Mouse (Mus musculus) E14TG2a.4 (cell line): ENCODE results near the gene Akr7a5.

ENCODE experiments used
- H3K27me3 ChIP-seq: 2 replicates; pipeline ENCODE4 v1.6.1; 2014; ENCODE audit warnings: low read length, control low read depth; ENCODE audit not compliant: insufficient read depth
- H3K36me3 ChIP-seq: 2 replicates; pipeline ENCODE4 v1.6.1; 2014; ENCODE audit warnings: low read length, control low read depth; ENCODE audit not compliant: insufficient read depth
- H3K4me1 ChIP-seq: replicated peaks from 2 replicates; pipeline ENCODE4 v1.6.1; 2014; ENCODE audit warnings: low read depth, low read length, control low read depth
- H3K4me3 ChIP-seq: replicated peaks from 2 replicates; pipeline ENCODE4 v1.5.1; 2014; ENCODE audit warnings: mild to moderate bottlenecking, low read length
- H3K9me3 ChIP-seq: 2 replicates; pipeline ENCODE4 v1.6.1; 2014; ENCODE audit warnings: low read length, control low read depth
- CTCF ChIP-seq: conservative IDR thresholded peaks from 2 replicates; pipeline ENCODE4 v1.5.1; 2014; ENCODE audit warnings: low read length
- NANOG ChIP-seq: IDR thresholded peaks from 2 replicates; pipeline ENCODE4 v1.6.1; 2014; ENCODE audit warnings: borderline replicate concordance, low read length, mixed read lengths
- POU5F1 ChIP-seq: IDR thresholded peaks from 2 replicates; pipeline ENCODE4 v1.6.1; 2014; ENCODE audit warnings: low read length, borderline replicate concordance

Akr7a5 gene

GRCm38 (mm10) chr4:139305521-139305920 lies 5.0 kb upstream of the Akr7a5 start:
- peaks cover 59% of the 10 kb centered on the region for H3K4me1 ChIP-seq
- TF ChIP-seq NANOG, result no peak
- TF ChIP-seq POU5F1, result no peak
- TF ChIP-seq CTCF, result no peak
- no peaks in the 10 kb centered on the region for H3K9me3 ChIP-seq
- no peak overlapping the region for H3K4me3 ChIP-seq
- H3K27me3 ChIP-seq, result peaks cover 9% of the 10 kb centered on the region
- peaks cover 42% of the 10 kb centered on the region for H3K36me3 ChIP-seq

- Histone ChIP-seq H3K4me1 (peaks cover 48% of the 10 kb centered on the region), H3K36me3 (peaks cover 27% of the 10 kb centered on the region), H3K27me3 (peaks cover 24% of the 10 kb centered on the region), H3K9me3 (no peaks in the 10 kb centered on the region), H3K4me3 (no peak overlapping the region)
- no peak for TF ChIP-seq CTCF
- no peak for TF ChIP-seq POU5F1
- TF ChIP-seq NANOG, result no peak
Measured at GRCm38 (mm10) chr4:139307916-139308315, 2.6 kb upstream of the Akr7a5 start.

- TF ChIP-seq POU5F1, result no peak
- TF ChIP-seq NANOG, result no peak
- no peak; the same call in 1 of the 2 replicates for TF ChIP-seq CTCF
- peaks cover 24% of the 10 kb centered on the region for H3K27me3 ChIP-seq
- no peaks in the 10 kb centered on the region for H3K9me3 ChIP-seq
- peak overlapping the region; percentile 99 for H3K4me3 ChIP-seq
- H3K36me3 ChIP-seq, result peaks cover 36% of the 10 kb centered on the region
- H3K4me1 ChIP-seq, result peaks cover 42% of the 10 kb centered on the region
Measured at GRCm38 (mm10) chr4:139309651-139310050, 893 bp upstream of the Akr7a5 start.

- Histone ChIP-seq H3K4me3 (peak overlapping the region; percentile 99), H3K9me3 (no peaks in the 10 kb centered on the region), H3K36me3 (peaks cover 39% of the 10 kb centered on the region), H3K27me3 (peaks cover 24% of the 10 kb centered on the region), H3K4me1 (peaks cover 36% of the 10 kb centered on the region)
- TF ChIP-seq NANOG (no peak), CTCF (no peak), POU5F1 (no peak)
Measured at GRCm38 (mm10) chr4:139310899-139311701, 556 bp downstream of the Akr7a5 start.

- Histone ChIP-seq H3K9me3 (no peaks in the 10 kb centered on the region), H3K36me3 (peaks cover 36% of the 10 kb centered on the region), H3K4me3 (peak overlapping the region; percentile 99), H3K27me3 (peaks cover 24% of the 10 kb centered on the region), H3K4me1 (peaks cover 33% of the 10 kb centered on the region)
- TF ChIP-seq POU5F1 (no peak), CTCF (no peak), NANOG (no peak)
Measured at GRCm38 (mm10) chr4:139311707-139312106, 1.2 kb downstream of the Akr7a5 start.

GRCm38 (mm10) chr4:139312632-139313031 lies 2.1 kb downstream of the Akr7a5 start:
- no peaks in the 10 kb centered on the region for H3K9me3 ChIP-seq
- H3K4me3 ChIP-seq, result no peak overlapping the region; the same call in 1 of the 2 replicates
- H3K27me3 ChIP-seq, result peaks cover 24% of the 10 kb centered on the region
- TF ChIP-seq CTCF, result peak; percentile 54
- no peak for TF ChIP-seq POU5F1
- H3K36me3 ChIP-seq, result peaks cover 40% of the 10 kb centered on the region
- H3K4me1 ChIP-seq, result peaks cover 43% of the 10 kb centered on the region

GRCm38 (mm10) chr4:139318449-139318848 lies 7.9 kb downstream of the Akr7a5 start:
- Histone ChIP-seq H3K27me3 (no peaks in the 10 kb centered on the region), H3K9me3 (no peaks in the 10 kb centered on the region), H3K4me1 (peaks cover 20% of the 10 kb centered on the region), H3K36me3 (peaks cover 55% of the 10 kb centered on the region), H3K4me3 (no peak overlapping the region)
- TF ChIP-seq POU5F1 (no peak), NANOG (no peak)

GRCm38 (mm10) chr4:139319740-139320139 lies 9.2 kb downstream of the Akr7a5 start:
- H3K4me3 ChIP-seq, result no peak overlapping the region
- peaks cover 45% of the 10 kb centered on the region for H3K36me3 ChIP-seq
- no peaks in the 10 kb centered on the region for H3K9me3 ChIP-seq
- peaks cover 20% of the 10 kb centered on the region for H3K4me1 ChIP-seq
- no peaks in the 10 kb centered on the region for H3K27me3 ChIP-seq
- TF ChIP-seq CTCF (no peak), POU5F1 (no peak), NANOG (no peak)

- H3K9me3 ChIP-seq, result no peaks in the 10 kb centered on the region
- H3K27me3 ChIP-seq, result peaks cover 14% of the 10 kb centered on the region
Measured at GRCm38 (mm10) chr4:139330605-139331004, 20.1 kb downstream of the Akr7a5 start.

More at GRCm38 (mm10) chr4:139330605-139331004, 20.1 kb downstream of the Akr7a5 start:
- Histone ChIP-seq H3K4me3 (peak overlapping the region; percentile 62), H3K36me3 (no peaks in the 10 kb centered on the region), H3K4me1 (peaks cover 33% of the 10 kb centered on the region)
- no peak for TF ChIP-seq NANOG
- no peak for TF ChIP-seq POU5F1
- TF ChIP-seq CTCF, result peak; percentile 50
